Comparison of ENCODE assay signal across 8 mouse cellular contexts in genomic region chr5:125148173-125148572, GRCm38 (mm10). TPM values are rescaled to one million over a fixed set of nuclear protein-coding genes. Genes with fewer than 3 reads are reported as not detected.
DNase-seq lines count a peak whose midpoint lies in the region; ATAC-seq and TF ChIP-seq lines count a peak whose summit lies in the region.

No protein-coding gene starts in this region.

- peaks cover 94% of the 10 kb centered on the region for H3K4me1 ChIP-seq in lung, embryonic 15.5 days
- H3K4me1 ChIP-seq in lung, adult 2 months (ENCODE audit: control insufficient read depth, insufficient read depth, low read length) = peaks cover 36% of the 10 kb centered on the region
- H3K4me1 ChIP-seq in hindbrain, embryonic 12.5 days = peaks cover 77% of the 10 kb centered on the region
- peaks cover 69% of the 10 kb centered on the region for H3K4me1 ChIP-seq in neural tube, embryonic 14.5 days (ENCODE audit: control insufficient read depth, insufficient read depth, low read length)

- peak overlapping the region; percentile 72 for H3K27ac ChIP-seq in lung, embryonic 15.5 days
- peak overlapping the region; percentile 77 for H3K27ac ChIP-seq in hindbrain, embryonic 12.5 days
- peak overlapping the region; percentile 69 for H3K27ac ChIP-seq in neural tube, embryonic 14.5 days (ENCODE audit: low read depth, low read length)

- TF ChIP-seq CTCF in lung, adult 2 months (IDR thresholded peaks at IDR 0.05; ENCODE audit: insufficient read depth, low read length) = no peak

- H3K9ac ChIP-seq in lung, embryonic 15.5 days = no peak overlapping the region
- no peak overlapping the region for H3K9ac ChIP-seq in hindbrain, embryonic 12.5 days
- no peak overlapping the region for H3K9ac ChIP-seq in neural tube, embryonic 14.5 days (replicated peaks; ENCODE audit: low read depth, low read length)

- WGBS in lung, embryonic 15.5 days = 57% methylated on average over 10 of the region's 10 CpGs
- WGBS in lung, adult 2 months = 53% methylated on average over 10 of the region's 10 CpGs
- WGBS in hindbrain, embryonic 12.5 days = 62% methylated on average over 10 of the region's 10 CpGs
- 13% methylated on average over 10 of the region's 10 CpGs for WGBS in neural tube, embryonic 14.5 days

- no peaks in the 10 kb centered on the region for H3K9me3 ChIP-seq in lung, embryonic 15.5 days
- no peaks in the 10 kb centered on the region for H3K9me3 ChIP-seq in hindbrain, embryonic 12.5 days (replicated peaks)
- H3K9me3 ChIP-seq in neural tube, embryonic 14.5 days (ENCODE audit: control insufficient read depth, low read length) = no peaks in the 10 kb centered on the region

- no peak overlapping the region for H3K4me2 ChIP-seq in lung, embryonic 15.5 days
- no peak overlapping the region for H3K4me2 ChIP-seq in hindbrain, embryonic 12.5 days (replicated peaks)
- H3K4me2 ChIP-seq in neural tube, embryonic 14.5 days (ENCODE audit: low read depth, low read length) = no peak overlapping the region

- no peak for TF ChIP-seq POLR2A in lung, adult 2 months (IDR thresholded peaks at IDR 0.05; ENCODE audit: borderline replicate concordance, extremely low read depth, low read depth, low read length)

- no peaks in the 10 kb centered on the region for H3K36me3 ChIP-seq in lung, embryonic 15.5 days
- H3K36me3 ChIP-seq in hindbrain, embryonic 12.5 days = no peaks in the 10 kb centered on the region
- H3K36me3 ChIP-seq in neural tube, embryonic 14.5 days (ENCODE audit: control insufficient read depth, insufficient read depth, low read length) = no peaks in the 10 kb centered on the region

- DNase-seq in cerebellum, postnatal 10 days = peak; percentile 71 to 72
- no peak for DNase-seq in lung, adult 2 months
- no peak for DNase-seq in urinary bladder, adult 2 months (ENCODE audit: low spot score)

- H3K27me3 ChIP-seq in lung, embryonic 15.5 days = no peaks in the 10 kb centered on the region
- no peaks in the 10 kb centered on the region for H3K27me3 ChIP-seq in hindbrain, embryonic 12.5 days
- H3K27me3 ChIP-seq in neural tube, embryonic 14.5 days (ENCODE audit: control insufficient read depth, insufficient read depth, low read length) = no peaks in the 10 kb centered on the region

- ATAC-seq in cerebellum, adult (ENCODE audit: insufficient number of reproducible peaks, low FRiP score, low TSS enrichment) = no peak
- no peak for ATAC-seq in lung, embryonic 15.5 days (ENCODE audit: borderline replicate concordance, extremely low read depth, low FRiP score, low TSS enrichment)
- ATAC-seq in hindbrain, embryonic 12.5 days (ENCODE audit: low FRiP score) = no peak
- ATAC-seq in neural tube, embryonic 14.5 days (ENCODE audit: low read depth) = no peak
- no peak for ATAC-seq in activated CD4-positive, CD25-positive, alpha-beta regulatory T cell, adult 4 months

- no peak overlapping the region for H3K4me3 ChIP-seq in lung, embryonic 15.5 days
- no peak overlapping the region for H3K4me3 ChIP-seq in lung, adult 2 months (replicated peaks; ENCODE audit: extremely low read depth, low read depth, low read length)
- H3K4me3 ChIP-seq in hindbrain, embryonic 12.5 days = no peak overlapping the region
- H3K4me3 ChIP-seq in neural tube, embryonic 14.5 days (ENCODE audit: low read depth, low read length) = no peak overlapping the region

RNA-seq across cellular contexts. Expression of gene Ncor2, which starts 30.8 kb away (rescaled TPM):
- 28.7 and 30.5 TPM in 2 replicates for polyA plus RNA-seq in lung, embryonic 15.5 days (2015; fragmentation: Nextera tagmentation; extraction: Ambion mirVana)
- 65.5 and 78.9 TPM in 2 replicates for polyA plus RNA-seq in lung, adult 2 months (2012; rRNA removed)
- 30.2 and 31.0 TPM in 2 replicates for polyA plus RNA-seq in hindbrain, embryonic 12.5 days (2016; fragmentation: Nextera tagmentation; extraction: Ambion mirVana)
- 29.1 and 32.8 TPM in 2 replicates for polyA plus RNA-seq in neural tube, embryonic 14.5 days (2014; fragmentation: Nextera tagmentation; extraction: Ambion mirVana)
- 1 to 10 TPM; 2.9 to 8.0 TPM for polyA plus RNA-seq in activated CD4-positive, CD25-positive, alpha-beta regulatory T cell, adult 4 months (2017; shearing (Covaris generic))
- 24.5 and 61.9 TPM in 2 replicates for polyA plus RNA-seq in urinary bladder, adult 2 months (2012; rRNA removed)

Comparison
In these comparisons a context has a peak if more than half of its experiments do, and no peak if none do; other contexts are left out.
1. DNase-seq: peak in cerebellum, postnatal 10 days (2 of 2); none in lung, adult 2 months (single experiment) and urinary bladder, adult 2 months (single experiment).
2. Peak in every context shown above with its lines, with median percentiles within 50 percentile points of each other: H3K27ac ChIP-seq.